Mouse (Mus musculus) layer of hippocampus, adult 11-12 months (tissue): Measurements from ENCODE around the gene Gm17581.
A peak's percentile ranks its signal among the peaks of the same experiment; 100 is the strongest.
"Not testable (repeated sequence)": the region's sequence is repeated elsewhere in the genome, so short reads cannot be mapped to it uniquely, and the experiment has no call there.

Source experiments
- DNase-seq: peaks from one replicate; pipeline ENCODE4 v3.0.0; 2022; ENCODE audit warnings: low spot score

Gm17581 gene

DNA sequence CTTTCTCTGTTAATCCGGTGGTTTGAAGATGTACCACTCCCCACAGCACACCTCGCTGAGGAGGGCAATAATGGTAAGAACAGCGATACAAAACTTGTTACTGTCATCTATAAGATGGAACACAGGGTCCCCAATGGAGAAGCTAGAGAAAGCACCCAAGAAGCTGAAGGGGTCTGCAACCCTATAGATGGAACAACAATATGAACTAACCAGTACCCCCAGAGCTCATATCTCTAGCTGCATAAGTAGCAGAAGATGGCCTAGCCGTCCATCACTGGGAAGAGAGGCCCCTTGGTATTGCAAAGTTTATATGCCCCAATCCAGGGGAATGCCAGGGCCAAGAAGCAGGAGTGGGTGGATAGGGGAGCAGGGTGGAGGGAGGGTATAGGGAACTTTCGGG, at the start of gene Gm17581:
TSS of gene Gm17581 (minus strand) at position 101 of the 400 bp plus-strand sequence.
- DNase-seq: not testable (repeated sequence)

DNA sequence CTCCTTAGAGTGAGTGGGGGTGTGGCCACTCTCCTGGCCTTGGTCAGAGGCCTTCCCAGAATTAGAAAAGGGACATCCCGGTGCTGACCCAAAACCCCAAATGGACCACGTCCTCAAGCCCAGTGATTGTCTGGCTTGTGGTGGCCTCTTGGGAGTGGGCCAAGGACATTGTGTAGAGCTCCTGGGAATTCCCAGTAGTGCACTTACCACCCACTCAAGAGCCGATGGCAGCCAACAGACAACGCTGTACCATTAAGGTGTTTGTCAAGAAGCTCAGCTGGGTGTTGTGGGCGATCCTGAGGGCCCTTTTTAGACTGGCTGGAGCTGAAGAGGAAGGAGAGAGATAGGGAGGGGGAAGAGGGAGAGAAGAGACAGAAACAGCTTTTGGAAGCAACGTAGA, 48.9 kb upstream of the Gm17581 start:
- DNase-seq: no peak

DNA sequence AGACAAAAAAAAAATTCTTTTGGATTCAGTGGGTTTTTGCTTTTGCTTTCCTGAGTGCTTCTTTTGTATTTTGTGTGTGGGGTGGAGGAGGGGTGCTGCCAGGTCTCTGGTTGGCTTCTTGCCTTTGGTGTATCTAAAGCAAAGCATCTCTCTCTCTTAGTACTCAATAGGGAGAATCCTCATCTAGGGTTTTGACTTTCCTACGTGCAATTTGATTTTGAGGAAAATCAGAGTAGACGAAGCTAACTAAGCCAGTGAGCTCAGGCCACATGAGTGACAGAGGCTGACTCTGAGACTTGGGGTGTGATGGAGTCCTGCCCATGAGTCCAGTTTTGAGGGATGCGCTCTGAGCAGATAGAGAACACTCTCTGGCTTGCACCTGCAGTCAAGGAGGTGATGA, 43.8 kb upstream of the Gm17581 start:
- no peak for DNase-seq

DNA sequence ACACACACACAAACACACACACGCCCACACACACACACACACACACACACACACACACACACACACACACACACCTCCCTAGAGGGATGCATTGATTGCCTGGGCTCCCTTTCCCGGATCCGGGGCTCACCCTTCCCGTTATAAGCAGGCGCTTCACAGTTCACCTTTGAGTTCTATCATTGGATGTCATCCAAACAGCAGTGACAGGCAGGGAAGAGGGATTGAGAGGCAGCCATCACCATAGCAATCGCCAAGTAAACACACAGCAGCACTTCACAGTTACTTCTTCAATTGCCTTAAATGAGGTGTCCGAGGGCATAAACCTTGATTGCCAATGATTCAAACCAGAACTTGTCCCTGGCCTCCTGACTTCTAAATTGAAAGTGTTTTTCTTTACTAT, 43.4 kb upstream of the Gm17581 start:
- DNase-seq: no peak

DNA sequence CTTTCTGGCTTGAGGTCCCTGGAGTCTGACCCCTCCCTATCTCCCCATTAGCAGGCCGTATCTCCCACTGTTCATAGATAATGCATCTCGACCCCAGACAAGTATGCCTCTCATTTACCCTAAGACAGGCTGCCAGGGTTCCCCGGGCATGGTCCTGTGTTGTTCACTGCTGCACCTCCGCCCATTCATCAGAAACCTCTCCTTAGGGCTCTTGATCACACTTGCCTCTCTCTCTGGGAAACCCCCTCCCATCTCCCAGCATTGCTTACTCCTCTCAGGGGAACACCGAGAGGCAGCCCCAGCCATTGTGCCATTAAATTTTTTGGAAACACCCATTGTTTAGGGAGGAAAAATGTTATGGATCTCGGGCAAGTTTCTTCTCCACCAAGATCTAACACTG, 42.3 kb upstream of the Gm17581 start:
- no peak for DNase-seq

DNA sequence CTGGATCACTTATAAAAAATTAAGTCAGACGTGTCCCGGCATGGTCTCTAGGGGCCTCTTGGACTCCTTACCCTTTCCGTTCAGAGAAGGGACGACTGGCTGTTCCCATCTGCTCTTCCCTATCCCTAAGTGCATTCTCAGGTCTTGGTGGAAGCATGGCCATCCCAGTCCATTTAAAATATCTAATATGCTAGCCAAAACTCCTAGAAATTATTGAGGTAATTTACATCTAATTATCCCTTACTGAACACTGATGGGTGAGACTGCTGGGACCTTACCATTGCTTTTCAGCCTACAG, 42.0 kb upstream of the Gm17581 start:
- DNase-seq: no peak

DNA sequence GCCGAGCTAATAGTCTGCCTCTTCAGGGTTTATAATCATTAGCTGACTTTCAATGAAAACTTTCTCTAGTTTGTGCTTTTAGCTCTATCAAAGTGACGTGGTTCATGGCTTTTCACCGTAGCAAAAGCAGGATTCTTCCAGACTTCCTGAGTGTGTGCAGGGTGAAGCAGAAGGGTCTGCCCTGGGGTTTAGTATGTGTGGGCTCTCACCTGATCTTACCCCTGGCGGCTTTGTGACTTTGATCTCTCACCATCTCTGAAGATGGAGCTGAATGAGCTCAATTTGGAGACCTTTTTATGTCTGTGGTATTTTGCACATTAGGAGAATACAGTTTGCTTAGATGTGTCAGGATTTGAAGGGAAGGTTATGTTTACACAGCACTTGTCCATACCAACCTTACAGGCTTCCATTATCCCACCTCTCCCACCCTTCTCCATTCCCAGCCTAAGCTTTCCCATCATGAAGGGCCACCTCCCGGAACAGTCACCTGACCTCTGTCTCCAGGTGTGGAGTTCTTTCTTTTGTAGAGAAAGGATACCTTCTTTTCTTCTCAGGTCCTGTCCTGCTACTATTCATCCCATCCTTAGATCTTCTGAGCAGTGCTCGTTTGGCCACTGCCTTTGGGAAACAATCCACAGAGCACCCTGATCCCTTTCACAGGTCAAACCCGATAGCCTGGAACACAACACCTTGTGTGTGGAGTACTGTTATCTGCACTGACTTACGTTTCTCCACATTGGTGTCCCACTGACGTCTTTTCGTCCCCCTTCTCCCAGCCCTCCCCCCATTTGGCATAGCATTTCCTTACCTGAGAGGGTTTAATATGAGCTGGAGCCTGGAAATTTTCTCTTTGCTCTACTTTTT, 41.4 kb upstream of the Gm17581 start:
- DNase-seq: no peak

DNA sequence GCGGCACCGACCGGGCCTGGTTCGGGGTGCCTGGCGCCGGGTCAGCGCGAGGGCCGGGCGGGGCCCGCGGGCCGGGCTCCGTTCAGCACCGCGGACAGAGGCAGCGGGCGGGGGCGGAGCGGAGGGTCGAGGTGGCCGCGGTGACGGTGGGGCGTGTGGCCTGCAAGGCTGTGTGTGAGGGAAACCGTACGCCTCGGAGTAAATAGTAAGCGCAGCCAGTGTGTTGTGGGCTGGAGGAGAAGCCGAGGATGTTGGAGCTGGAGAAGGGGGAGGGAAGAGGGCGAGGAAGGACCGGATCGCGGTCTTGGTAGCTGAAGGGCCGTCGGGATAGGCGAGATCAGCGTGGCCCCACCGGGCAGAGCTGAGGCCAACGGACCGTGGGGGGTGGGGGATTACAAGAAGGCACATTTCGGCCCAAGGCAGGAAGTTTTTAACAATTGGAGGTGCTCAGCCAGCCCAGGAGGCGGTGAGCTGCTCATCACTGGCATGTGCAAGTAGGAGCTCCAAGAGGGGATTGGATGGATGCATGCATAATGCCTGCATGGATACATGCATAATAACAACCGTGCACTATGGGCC, 40.1 kb upstream of the Gm17581 start:
- DNase-seq: peak; percentile 22

DNA sequence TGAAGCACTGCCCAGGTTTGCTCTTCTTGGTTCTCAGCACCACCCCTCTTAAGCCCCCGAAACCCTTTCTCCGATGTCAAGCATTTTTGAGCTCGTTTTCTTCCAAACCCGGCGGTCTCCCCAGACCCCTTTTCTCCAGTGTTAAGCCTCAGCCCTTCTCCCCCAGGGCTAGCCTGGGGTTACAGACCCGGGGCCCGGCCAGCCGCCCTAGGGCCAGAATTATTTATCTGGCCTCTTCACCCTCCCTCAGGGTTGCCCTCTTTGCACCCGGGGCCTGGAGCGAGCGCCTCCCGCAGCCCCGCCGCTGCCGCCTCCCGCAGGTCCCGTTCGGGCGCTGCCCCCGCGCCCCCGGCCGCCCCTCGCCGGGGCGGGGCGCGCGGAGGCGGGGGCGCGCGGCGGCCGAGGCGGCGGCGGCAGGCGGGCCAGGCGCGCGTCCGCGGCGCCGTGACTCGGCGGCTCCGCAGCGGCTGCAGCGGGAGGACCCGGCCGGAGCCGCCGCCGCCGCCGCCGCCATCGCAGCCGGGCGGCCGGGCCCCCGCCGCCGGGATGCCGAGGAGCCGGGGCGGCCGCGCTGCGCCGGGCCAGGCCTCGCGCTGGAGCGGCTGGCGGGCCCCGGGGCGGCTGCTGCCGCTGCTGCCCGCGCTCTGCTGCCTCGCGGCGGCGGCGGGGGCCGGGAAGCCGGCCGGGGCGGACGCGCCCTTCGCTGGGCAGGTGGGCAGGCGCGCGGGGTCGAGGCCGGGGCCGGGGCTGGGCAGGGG, 39.4 kb upstream of the Gm17581 start, which contains the start of gene Mmp24:
TSS of gene Mmp24 (plus strand) at position 416 of the 758 bp plus-strand sequence.
- DNase-seq: no peak

DNA sequence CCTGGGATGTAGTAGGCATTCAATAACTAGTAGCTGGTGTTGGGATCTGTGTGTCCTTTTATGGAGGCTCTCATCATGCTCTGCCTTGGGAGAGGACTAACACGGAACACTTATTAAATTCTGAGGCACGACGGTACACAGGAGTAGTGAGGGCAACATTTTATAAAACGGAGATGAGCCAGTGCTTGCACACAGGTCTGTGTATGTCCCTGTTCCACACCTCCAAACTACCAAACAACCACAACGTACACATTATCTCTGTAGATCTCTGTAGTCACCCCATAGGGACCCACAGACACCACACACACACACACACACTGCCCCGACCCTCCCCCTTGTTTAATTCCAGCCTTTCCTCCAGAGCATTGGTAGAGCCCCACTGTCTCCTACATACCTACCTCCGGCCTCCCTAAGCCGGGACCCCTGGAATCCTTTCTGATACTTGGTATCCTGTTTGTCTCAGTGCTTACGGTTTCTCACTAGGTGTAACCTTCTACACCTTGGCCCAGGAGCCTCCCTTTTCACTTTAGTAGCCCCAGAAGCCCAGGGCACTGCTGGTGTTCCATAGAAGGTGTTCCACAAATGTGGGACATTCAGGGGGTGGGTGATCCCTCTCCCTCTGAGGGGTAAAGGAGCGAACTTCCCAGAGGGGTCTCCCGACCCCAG, 38.7 kb upstream of the Gm17581 start:
- no peak for DNase-seq

DNA sequence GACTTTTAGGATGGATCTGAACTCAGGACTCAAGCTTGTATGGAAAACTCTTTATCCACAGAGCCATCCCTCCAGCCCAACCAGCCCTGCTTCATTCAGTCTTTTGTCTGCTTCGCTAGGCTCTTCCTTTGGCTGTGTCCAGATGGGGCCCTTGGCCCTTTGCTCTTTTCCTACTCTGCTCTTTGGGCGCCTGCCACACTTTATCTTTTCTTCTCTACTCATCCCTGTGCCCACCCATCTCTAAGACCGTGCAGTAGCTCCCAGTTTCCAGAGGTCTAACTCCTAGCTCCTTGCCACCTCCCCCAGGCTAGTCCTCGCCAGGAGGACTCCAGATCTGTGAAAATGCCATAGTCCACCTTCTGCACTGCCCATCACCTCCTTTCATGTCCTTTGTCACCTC, 38.0 kb upstream of the Gm17581 start:
- DNase-seq: no peak

DNA sequence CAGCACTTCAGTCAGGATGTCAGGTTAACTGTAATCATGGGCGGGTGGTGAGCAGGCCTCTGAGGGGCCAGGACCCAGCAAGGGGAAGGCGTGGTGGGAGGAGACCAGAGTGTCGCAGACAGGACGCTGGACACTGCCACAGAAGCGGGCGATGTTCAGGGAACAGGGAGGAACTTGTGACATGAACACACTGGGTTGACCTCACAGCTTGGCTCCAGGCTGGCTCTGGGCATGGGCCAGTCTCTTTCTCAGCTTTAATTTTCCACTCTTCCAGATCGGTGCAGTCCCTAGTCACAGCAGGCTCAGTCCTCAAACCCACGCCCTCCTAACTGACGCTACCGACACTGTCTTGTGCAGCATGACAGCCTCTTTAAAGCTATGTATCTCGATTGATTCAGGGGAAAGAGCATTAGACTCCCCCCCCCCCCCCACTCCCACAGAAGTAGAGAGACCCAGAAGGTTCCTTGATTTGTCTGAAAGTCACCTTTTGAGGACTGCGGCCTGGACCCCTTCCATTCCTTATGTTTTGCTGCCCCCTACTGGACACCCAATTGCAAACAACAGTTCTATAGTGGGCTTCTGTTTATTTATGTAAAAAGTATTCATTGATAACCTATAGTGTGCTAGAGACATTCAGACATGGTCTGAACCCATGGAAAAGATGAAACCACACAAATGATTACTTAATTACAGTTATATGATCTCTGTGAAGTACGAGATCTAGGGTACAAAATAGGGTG, 29.2 kb upstream of the Gm17581 start:
- peak; percentile 63 for DNase-seq

DNA sequence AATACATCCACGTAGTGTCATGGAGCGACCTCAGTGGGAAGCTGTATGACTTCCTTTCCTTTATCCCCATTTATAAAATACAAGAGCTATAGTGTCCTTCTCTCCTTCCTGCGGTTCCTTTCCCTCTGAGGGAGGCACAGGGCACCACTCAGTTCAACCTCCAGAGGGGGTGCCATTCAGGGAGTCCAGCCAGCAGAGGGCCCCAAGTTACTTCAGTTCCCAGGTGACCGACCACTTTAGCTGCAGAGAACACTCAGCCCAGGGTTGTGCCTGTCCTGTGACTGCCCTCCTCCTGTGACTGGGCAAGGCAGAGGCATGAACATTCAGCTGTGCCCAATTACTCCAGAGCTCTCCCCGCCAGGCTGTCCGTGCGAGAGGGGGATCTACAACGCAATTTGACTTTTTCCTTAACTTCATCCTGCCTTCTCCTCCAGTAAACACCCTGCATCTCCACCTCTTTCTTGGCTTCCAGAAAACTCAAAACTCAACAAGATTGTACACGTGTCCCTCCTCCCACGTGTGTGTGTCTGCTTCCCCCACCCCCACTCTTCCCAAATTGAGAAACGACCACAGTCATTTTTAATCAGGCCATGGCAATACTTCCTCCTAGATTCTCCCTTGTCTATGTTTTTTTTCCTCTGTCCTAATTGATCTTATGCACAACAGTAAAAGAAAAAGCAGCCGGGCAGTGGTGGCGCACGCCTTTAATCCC, 21.3 kb upstream of the Gm17581 start:
- no peak for DNase-seq

DNA sequence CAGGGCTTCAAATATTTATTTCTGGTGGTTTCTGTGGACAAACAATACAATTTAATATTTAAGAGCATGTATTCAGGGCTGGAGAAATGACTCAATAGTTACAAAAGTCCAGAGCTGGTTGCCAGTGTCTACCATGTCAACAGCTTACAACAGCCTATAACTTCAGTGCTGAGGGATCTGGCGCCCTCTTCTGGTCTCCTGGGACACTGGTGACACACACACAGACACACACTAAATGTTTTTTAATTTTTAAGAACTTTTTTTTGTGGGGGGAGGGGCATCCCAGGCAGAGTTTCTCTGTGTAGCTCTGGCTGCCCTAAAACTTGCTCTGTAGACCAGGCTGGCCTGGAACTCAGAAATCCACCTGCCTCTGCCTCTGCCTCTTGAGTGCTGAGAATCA, 20.1 kb upstream of the Gm17581 start:
- DNase-seq: peak; percentile 45

DNA sequence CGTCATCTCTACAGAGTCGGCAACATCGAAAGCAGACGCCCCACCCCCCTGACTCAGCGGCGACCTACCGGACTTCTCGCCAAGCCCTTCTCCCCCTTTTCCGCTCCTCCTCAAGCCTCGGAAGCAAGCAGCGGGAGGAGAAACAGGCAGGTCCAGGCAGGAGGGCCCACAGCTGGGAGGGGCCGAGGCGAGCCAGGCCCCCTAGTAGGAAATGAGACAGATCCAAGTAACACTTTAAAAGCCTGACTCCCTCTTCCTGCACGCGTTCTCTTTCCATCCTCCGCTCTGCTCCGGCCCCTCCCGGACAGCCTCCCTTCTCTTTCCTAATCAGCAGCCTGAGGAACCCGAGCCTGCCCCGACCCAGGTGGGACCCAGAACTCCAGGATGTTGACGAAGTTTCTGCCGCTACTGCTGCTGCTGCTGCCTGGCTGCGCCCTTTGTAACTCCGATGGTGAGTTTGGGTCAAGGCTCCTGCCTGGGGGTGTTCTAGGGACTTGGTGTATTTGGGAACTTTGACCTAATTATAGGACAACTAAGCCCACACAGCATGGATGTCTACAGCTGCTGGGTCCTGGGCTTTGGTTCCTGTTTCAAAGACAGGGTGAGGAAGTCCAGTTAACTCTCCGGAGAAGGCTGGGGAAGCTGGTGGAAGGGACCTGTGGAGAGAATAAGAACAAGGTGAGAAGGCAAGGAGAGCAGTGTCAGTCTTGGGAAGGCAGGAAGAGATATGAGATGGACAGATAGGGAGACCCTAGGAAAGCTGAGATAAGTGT, 15.5 kb upstream of the Gm17581 start, which contains the start of gene Procr:
TSS of gene Procr (plus strand) at position 104 of the 773 bp plus-strand sequence.
- DNase-seq: no peak

DNA sequence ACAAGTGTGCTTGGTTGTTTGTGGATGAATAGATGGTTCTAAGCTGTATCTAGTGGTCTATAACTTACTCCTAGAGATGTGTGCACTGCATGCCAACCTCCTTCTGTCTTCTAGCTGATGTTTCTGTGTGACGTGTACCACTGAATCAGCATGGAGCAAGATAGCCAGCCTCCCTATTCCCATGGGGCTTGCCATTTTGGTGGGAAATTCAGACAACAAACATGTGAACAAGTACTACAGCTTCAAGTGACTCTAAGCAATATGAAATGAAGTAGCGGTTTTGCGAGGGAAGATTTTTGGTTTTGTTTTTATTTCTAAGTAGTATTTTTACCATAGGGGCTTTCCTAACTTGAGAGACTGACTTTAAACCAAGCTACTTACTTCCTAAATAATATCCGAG, 13.7 kb upstream of the Gm17581 start:
- no peak for DNase-seq

DNA sequence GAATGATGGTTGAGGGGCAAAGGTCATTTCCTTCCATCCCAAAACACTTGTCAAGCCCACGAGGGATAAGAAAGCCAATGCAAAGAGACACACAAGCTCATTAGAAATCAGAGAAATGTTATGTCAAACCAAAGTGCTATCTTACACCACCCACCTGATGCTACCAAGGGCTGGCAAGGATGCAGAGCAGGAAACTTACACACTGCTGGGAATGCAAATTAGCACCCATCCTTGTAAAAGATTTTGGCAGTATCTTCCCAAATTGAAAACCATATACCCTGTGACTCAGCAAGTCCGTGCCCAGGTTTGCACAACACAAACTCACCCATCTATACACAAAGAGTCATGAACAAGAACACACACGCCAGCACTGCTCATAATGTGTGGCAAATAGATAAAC, 9.8 kb upstream of the Gm17581 start:
- DNase-seq: no peak

DNA sequence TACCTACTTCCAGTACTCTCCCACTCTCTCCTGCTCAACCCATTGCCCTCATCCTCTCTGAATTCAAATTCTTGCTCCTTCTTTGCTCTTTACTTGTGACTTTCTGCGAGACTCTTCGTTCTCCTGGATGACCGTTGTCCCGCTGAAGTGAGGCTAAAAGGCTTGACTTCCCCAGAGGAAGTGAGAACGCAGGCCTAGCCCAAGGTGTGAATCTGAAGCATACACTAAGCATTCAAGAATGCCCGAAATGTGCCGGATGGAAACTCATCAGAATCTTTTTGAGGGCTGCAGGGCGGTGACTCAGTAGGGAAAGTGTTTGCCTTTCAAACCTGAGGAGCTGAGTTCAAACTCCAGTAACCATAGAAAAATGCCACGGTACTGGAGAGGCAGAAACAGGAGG, 7.7 kb upstream of the Gm17581 start:
- no peak for DNase-seq

DNA sequence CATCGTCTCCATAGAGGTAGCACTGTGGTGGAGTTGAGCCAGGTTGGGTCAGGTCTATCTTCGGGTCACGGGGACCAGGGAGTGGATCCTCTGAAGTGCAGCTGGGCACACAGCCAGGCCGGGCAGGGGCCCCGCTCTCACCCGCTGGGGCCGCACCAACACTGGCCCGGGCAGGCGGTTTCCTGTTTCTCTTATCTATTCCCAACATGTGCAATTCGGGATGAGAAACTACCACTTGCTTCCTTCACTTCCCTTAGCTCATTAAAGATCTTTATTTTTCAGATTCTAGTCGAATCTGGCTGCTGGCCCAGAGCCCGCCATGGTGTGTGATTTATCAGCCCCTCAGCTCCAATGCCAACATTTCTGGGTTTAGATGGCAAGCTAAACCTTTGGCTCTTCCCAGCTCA, 7.3 kb upstream of the Gm17581 start:
- no peak for DNase-seq

DNA sequence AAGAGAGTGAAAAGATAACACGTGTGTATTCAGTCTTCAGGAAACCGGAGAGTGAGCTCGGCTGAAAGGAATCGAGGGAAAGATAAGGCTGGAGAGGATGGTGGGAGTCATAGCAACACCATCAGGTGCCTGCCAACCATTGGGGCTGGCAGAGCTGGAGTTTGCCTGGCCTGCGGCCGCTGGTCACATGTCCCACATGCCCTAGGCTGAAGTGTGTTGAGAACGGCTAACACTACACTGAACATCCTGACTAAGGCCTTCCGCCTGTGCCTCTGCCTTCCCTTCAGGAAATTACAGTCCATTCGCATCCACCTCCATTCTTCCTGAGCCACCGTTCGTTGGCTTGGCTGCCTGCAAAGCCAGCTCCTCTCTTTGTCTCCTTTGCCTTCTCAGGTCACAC, 6.5 kb upstream of the Gm17581 start:
- DNase-seq: no peak
